Mouse (Mus musculus) ES-Bruce4 (cell line): Measurements from ENCODE around the gene Fxr2.

ENCODE experiments used
- EP300 ChIP-seq: IDR thresholded peaks from 2 replicates; pipeline ENCODE4 v1.6.1; 2011; ENCODE audit warnings: low read depth, low read length; ENCODE audit not compliant: insufficient read depth
- POLR2A ChIP-seq: IDR thresholded peaks from one replicate; pipeline ENCODE4 v1.8.1; 2011; ENCODE audit warnings: low read length; ENCODE audit not compliant: insufficient read depth

- TF ChIP-seq EP300 (peak; percentile 65; the same call in 1 of the 2 replicates), POLR2A (peak; percentile 86)
Measured at GRCm38 (mm10) chr11:69681314-69682208, 48.8 kb downstream of the Fxr2 start, which contains the start of gene Senp3.
